Mouse (Mus musculus) urinary bladder, adult 18-20 months (tissue): ENCODE results near the gene Serpina3a.

Experiments used
- DNase-seq, 2 experiments: peaks; one replicate each; pipeline ENCODE4 v3.0.0; 2022; ENCODE audit warnings: low spot score in 2 of 2, mixed read lengths in 2 of 2

The Serpina3a gene

GRCm38 (mm10) chr12:104142427-104142826, 29.9 kb downstream of the Serpina3a start:
- DNase-seq, result no peak

- no peak for DNase-seq
Observed at GRCm38 (mm10) chr12:104143286-104143685, 30.8 kb downstream of the Serpina3a start.

- no peak for DNase-seq
Observed at GRCm38 (mm10) chr12:104145571-104145970, 33.0 kb downstream of the Serpina3a start.

- DNase-seq, result no peak
Observed at GRCm38 (mm10) chr12:104151989-104152388, 39.5 kb downstream of the Serpina3a start.

GRCm38 (mm10) chr12:104153041-104153645, 40.6 kb downstream of the Serpina3a start:
- no peak for DNase-seq

GRCm38 (mm10) chr12:104153656-104154055, 41.1 kb downstream of the Serpina3a start, which contains the start of gene Serpina3c:
Serpina3c (minus strand) TSS chr12:104153870.
- DNase-seq, result no peak
